Mouse (Mus musculus): ENCODE measurements around the gene Gpsm3.
A peak's percentile ranks its signal among the peaks of the same experiment; 100 is the strongest.

Gene Gpsm3

GRCm38 (mm10) chr17:34603375-34604060 is 13.9 kb downstream of the Gpsm3 start, which contains the start of gene Rnf5:
Rnf5 (minus strand) TSS chr17:34603690.
- peak; percentile 100 for DNase-seq (ENCODE audit: low spot score)

DNA sequence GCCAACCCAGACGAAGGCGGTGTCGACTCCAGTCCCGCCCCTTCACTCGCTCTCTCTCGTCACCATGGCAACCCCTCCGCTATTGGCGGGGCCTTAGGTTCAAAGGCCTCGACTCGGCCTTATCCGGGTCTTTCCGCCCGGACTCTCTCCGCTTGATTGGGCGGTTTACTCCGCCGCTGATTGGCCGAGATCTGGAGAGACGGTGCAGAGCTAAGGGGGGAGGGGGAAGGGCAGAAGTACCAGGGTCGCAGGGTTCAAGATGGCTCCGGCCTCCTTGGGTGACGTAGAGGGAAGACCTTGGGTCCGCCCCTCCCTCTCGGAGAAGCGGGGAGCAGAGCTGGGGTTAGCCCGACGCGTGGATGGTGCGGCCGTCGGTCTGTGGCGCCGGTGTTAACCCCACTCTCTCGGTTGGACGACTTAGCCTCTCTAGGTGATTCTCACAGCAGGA is 14.5 kb downstream of the Gpsm3 start, which contains the start of gene Agpat1:
Gene Agpat1 (plus strand): TSS at position 202 of the 448 bp plus-strand sequence.
- peak; percentile 93 for DNase-seq (ENCODE audit: low spot score)

- DNase-seq (ENCODE audit: low spot score): no peak
Measured at GRCm38 (mm10) chr17:34604511-34605237, 15.1 kb downstream of the Gpsm3 start.

- DNase-seq (ENCODE audit: low spot score): peak; percentile 94
Measured at GRCm38 (mm10) chr17:34605609-34606008, 16.0 kb downstream of the Gpsm3 start.

DNA sequence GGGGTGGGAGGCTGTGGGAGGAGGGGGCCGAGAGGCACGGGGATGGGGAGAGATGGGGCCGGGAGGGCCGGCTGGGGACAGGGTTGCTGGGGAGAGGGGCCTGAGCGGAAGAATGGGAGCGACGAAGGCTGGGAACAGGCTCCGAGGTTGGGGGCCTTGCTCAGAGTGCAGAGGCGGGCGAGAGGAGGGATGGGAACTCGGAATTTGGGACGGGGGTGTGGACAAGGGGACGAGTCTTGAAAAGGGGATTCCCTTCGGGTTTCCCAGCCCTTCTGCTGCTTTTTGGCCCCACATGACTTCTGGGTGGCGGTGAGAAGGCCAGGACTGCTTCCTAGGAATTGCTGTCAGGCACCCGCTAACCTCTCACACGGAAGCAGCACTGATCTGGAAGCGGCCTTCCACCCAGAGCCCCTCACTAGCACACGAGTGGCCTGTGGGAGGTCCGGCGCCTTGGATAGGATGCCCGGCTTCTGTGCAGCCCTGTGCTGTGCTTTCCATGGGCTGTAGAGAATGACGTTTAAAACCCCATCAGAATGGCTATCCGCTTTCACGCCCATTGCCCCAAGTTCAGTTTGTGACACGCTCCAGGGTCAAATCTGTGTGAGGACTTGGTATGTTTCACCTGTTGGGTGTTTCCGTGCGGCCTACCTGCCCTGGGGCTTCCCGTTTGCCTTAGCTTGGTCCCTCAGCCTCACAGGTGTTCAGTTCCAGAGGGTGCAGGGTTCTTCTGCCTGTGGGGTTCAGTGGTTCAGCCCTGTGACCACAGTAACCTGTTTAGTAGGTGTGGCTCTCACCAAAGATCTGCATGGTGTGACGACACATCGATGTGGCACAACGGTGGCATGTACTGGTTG is 16.8 kb downstream of the Gpsm3 start:
- DNase-seq (ENCODE audit: low spot score): no peak

DNA sequence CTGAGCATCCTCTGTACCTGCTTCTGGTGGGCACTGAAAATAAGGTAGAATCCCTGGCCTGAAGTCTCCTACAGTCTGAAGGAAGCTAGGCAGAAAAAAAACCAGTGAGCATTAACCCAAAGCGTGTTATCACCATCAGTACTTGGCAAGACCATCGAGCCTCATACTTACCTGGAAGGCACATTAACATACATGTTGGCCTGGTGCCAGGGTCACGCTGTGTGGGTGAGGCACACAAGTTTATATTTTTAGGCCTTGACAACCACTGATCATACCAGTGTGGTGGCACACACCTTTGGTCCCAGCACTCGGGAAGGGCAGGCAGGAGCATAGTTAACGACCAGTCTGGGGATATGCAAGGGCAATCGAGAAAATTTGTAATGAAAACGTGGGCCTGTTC is 18.4 kb downstream of the Gpsm3 start:
- DNase-seq (ENCODE audit: low spot score): no peak

DNA sequence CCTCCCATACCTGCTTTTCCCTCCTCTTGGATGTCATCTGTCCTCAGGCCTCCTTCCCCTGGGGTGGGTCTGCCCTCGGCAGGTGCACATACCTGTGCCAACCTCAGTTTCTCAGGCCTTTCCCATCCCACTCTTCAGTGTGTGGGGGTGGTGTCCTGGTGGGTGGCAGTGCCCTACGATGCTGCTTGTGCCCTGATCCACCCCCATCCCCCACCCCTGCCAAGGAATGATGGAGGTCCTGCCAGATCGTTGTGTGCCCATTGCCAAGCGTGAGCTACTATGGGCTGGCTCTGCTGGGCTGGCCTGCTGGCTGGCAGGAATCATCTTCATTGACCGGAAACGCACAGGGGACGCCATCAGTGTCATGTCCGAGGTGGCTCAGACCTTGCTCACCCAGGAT is 21.4 kb downstream of the Gpsm3 start:
- DNase-seq (ENCODE audit: low spot score): no peak

DNA sequence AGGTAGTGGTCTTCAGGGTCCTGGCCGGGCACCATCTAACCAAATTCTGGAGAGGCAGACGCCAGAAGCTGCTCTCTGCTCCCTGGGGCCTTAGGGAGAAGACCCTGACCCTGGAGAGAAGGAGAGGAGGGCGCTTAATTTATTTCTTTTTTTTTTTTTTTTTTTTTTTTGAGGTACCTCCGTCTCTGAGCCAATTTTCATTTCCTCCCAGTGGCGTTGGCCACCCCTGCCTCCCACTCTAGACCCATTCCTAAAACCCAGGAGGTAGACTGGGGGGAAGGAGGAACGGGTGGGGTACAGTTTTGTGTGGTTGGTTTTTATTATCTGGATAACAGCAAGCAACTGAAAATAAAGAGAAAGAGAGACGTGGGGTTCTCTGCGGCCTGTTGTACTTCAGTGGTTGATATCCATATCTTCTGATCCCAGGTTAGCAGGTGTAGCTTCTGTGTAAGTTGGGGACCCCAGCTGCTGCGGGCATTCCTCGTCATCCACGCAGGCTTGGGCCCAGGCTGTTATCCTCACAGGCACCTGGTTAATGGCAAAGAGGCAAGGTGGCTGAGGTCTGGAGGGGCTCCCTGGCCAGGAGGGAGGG is 23.5 kb downstream of the Gpsm3 start:
- no peak for DNase-seq (ENCODE audit: low spot score)

DNA sequence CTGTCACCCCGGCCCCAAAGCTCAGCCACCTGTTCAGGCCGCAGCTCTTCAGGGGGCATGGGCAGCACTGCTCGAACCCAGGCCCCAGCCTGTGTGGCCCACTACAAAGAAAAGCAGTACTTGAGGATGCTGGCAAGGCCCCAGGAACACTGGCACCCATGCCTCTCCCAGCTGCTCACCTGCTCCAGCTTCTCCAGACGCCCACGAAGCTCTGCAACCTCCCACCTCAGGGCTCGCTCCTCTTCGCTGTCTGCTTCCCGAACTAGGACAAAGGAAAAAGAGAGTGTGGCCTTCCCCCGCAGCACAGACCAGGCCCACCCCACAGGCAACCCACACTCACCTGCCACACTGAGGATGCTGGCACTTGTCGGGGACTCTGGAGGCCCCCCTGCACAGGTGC is 24.2 kb downstream of the Gpsm3 start:
- no peak for DNase-seq (ENCODE audit: low spot score)

GRCm38 (mm10) chr17:34615871-34616270 is 26.3 kb downstream of the Gpsm3 start, which contains the start of gene Egfl8:
Egfl8 (minus strand) TSS chr17:34615971.
- DNase-seq (ENCODE audit: low spot score): no peak

GRCm38 (mm10) chr17:34618999-34619398 is 29.4 kb downstream of the Gpsm3 start:
- DNase-seq (ENCODE audit: low spot score): no peak

GRCm38 (mm10) chr17:34621006-34621405 is 31.4 kb downstream of the Gpsm3 start:
- no peak for DNase-seq (ENCODE audit: low spot score)

DNA sequence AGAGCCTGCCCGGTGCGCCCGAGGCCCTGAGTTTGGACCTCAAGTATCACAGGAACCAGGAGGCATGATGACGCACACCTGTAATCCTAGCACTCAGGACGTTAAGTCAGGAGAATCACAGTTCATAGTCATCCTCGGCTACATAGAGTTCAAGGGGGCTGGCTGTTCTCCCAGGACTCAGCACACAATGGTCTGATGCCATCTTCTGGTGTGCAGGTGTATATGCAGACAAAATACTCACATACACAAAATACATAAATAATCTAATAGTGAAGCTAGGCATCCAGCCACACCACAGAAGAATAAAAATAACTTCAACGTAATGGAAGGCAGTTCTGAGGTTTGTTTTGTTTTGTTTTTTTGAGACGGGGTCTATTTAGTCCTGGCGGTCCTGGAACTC is 33.6 kb downstream of the Gpsm3 start:
- no peak for DNase-seq (ENCODE audit: low spot score)

DNA sequence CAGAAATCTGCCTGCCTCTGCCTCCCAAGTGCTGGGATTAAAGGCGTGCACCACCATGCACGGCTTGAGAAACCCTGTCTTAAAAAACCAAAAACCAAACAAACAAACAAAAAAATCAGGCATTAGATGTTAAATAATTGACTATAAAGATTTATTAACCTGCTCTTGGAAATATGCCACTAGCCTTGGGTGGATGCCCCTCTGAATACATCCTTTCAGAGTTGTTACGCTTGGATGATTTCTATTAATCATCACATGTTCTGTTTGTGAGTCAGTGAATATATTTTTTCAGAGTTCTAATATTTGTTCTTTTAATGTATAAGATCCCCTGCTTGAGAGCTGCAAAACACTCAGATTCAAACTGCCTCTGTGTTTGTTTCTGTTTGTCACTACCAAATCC is 35.4 kb downstream of the Gpsm3 start:
- no peak for DNase-seq (ENCODE audit: low spot score)

DNA sequence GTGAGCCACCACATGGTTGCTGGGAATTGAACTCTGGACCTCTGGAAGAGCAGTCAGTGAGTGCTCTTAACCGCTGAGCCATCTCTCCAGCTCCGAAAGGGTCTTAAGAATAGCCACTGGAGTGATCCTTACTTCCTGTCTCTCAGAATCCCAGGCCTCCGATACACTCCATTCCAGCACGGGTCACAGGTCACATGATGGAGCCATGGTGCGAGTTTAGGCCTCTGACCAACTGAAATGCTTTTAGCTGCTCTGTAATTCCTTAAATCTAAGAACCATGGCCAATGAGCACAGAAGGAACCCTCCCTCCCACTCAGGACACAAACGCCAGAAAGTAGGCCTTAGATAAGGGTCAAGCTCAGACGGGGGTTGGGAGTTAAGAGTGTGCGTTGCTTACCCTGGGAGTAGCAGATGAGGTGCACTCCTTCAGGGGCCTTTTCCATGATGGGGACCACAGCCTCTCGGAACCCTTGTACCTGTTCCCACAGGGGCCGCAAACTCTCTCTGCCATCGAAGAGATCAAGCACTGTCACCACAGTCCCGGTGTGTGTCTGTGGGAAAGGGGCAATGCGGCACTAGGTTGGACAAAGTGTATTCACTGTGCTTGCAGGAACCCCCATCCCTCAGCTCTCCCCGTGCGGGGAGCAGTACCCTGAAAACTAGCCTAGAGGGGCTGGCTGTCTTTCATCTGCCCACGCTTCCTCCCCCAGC is 36.6 kb downstream of the Gpsm3 start:
- no peak for DNase-seq (ENCODE audit: low spot score)

GRCm38 (mm10) chr17:34626773-34627092 is 37.1 kb downstream of the Gpsm3 start:
- no peak for DNase-seq (ENCODE audit: low spot score)

DNA sequence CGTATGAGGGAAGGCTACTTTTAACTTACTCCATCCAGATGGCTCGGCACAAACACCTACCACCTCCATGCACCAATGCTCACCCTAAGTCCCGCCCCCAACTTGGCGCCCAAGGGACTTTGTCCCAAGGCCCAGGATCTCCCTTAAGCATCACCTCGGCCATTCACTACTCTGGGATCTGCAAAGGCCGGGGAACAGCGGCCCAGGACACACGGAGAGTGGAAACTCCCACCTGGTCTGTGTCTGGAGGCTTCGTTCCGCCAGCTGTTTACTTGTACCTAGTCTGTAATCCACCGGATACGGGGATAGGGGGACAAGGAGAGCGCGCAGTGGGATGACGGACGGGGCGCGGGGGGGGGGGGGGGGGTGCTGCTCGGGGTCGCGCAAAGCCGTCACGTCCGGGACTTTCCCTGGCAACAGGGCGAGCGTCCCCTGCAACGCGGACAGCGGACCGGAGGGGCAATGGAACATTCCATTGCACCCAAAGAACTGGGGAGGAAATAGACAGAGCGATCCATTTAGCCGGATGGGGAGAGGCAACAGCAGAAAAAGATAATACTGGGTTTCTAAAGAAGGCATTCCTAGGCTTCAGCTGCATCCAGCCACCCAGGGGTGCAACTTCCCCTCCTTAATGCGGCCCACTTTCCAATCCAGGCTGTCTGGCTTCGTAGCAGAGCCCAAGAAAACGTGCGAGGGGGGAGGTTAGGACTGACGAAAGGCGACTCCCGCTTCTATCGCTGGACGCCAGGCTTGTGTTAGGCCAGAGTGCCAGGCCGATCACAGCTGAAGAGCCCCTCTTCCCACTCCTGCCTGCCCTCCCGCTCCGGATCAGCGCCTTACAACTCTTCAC is 37.7 kb downstream of the Gpsm3 start:
- DNase-seq (ENCODE audit: low spot score): no peak

- DNase-seq (ENCODE audit: low spot score): no peak
Measured at GRCm38 (mm10) chr17:34627943-34628643, 38.5 kb downstream of the Gpsm3 start, which contains the start of gene Ppt2. Ppt2 (minus strand) TSS chr17:34628510.

DNA sequence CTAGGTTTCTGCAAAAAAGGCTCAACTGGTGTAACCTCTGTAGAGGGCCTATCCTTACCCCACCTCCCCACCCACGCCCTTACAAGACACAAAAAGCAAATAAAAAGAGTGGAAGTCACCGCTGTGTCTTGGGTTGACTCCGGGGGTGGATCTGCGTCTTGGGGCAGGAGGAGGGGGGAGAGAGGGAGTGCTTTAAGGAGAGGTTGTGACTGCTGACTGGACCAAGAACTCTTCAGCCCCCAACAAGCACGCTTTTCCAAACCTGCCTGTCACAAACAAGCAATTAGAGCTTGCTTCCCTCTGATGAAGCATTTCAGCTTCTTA is 39.0 kb downstream of the Gpsm3 start:
- no peak for DNase-seq (ENCODE audit: low spot score)

DNA sequence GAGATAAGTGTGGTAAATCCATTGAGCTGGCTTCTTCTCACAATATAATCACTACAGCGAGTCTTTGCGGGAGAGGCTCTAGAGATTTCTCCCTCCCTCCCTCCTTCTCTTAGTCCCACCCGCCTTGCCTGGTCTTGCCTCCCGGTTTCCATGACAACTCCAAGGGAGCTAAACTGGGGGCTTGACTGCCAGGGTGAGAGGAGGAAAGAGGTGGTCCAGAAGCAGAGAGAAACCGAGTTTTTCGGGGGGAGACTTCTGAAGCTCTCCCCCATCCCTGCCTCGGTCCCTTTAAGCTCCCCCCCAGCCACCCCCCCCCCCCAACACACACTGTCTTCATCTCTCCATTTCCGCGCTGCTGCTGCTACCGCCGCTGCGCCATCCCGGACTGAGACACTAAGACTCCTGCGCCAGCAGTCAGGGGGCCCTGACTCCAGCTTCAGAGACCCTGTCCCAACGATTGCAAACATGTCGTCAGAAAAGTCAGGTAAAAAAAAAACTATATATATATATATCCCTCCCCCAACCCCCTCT is 39.7 kb downstream of the Gpsm3 start, which contains the start of gene Prrt1:
Gene Prrt1 (plus strand): TSS at position 313 of the 531 bp plus-strand sequence.
- no peak for DNase-seq (ENCODE audit: low spot score)
